Mouse (Mus musculus): ENCODE measurements at regions not wholly inside any gene's neighbourhood (a gene's known extent, or its start where the extent isn't known, plus 50 kb on each side); places are given as distances from the start of the nearest gene placed in this dataset.

DNA sequence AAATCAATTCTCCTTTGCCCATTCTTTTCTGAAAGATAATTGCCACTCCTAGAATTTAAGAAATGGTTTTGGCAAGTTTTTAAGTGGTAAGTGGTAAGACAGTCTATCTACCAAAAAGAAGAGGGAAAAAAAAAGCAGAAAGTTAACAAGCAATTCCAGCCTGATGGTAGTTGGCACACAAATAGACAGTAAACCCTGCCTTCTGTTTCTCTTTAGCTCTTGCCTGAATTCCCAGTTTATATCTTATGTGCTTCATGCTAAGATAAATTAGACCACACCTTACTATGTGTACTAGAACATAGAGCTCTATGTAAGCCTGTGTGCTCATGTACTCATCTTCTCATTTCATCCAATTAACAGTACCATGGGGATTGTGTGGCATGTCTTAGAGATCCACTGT, 164.0 kb upstream of the Lsamp start:
- H3K27me3 ChIP-seq (ENCODE audit: insufficient read depth, low read length), result no peaks in the 10 kb centered on the region
- H3K9me3 ChIP-seq (ENCODE audit: low read length), result no peaks in the 10 kb centered on the region
- no peak for DNase-seq (ENCODE audit: low spot score)
- no peaks in the 10 kb centered on the region for H3K36me3 ChIP-seq (ENCODE audit: insufficient read depth, low read length)
- H3K4me2 ChIP-seq (ENCODE audit: low read depth, low read length), result no peak overlapping the region
- H3K27ac ChIP-seq, result no peak overlapping the region
- no peak overlapping the region for H3K4me3 ChIP-seq (ENCODE audit: low read length)
- TF ChIP-seq CTCF (IDR thresholded peaks at IDR 0.05; ENCODE audit: low read depth), result no peak
- H3K4me1 ChIP-seq (ENCODE audit: insufficient read depth, low read length), result no peaks in the 10 kb centered on the region
- no peak overlapping the region for H3K9ac ChIP-seq (replicated peaks; ENCODE audit: low read length)
- ATAC-seq, result no peak

DNA sequence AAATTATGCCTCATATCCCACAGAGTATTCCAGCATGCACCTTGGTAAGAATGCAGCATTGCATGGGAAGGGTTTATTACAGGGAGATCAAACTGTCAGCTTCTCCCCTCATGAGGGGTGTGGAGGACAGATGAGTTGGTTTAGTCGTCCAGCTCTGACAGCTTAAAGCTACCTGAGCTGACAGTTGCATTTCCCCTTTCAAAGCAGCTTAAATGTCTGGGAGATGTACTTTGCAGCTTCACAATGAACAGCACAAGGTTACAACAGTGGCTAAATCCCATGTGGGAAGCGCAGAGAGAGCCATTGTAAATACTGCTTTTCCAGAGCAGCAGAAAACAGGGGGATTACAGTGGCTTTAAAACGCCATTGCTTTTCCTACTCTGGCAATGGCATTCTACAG, 149.9 kb upstream of the Lsamp start:
- Histone ChIP-seq H3K4me3 (ENCODE audit: low read length) (no peak overlapping the region), H3K9ac (replicated peaks; ENCODE audit: low read length) (no peak overlapping the region), H3K4me2 (ENCODE audit: low read depth, low read length) (no peak overlapping the region), H3K27me3 (ENCODE audit: insufficient read depth, low read length) (no peaks in the 10 kb centered on the region), H3K4me1 (ENCODE audit: insufficient read depth, low read length) (no peaks in the 10 kb centered on the region), H3K9me3 (ENCODE audit: low read length) (no peaks in the 10 kb centered on the region), H3K36me3 (ENCODE audit: insufficient read depth, low read length) (no peaks in the 10 kb centered on the region), H3K27ac (no peak overlapping the region)
- DNase-seq (ENCODE audit: low spot score) (no peak), ATAC-seq (no peak)
- no peak for TF ChIP-seq CTCF (IDR thresholded peaks at IDR 0.05; ENCODE audit: low read depth)
- WGBS, result 54% methylated on average over 3 of the region's 3 CpGs

DNA sequence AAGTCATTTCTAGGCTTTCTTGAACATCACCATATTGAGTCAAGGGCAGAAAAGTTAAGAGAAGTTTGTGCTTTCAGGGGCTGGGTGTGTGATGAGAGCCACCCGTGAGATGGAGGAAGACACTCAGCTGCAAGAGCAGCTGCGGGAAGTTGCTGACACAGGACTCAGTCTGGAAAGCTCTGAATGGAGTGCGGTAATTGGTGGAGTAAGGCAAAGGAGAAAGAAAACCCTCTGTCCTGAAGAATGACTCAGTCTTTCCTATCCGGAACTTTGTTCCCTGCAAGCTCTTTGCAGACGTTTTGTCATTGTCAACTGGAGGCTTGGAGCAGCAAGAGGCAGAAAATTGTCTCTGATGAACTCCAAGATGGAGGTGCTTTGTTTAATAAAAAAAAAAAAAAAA, 102.6 kb upstream of the Lsamp start:
- H3K4me3 ChIP-seq (ENCODE audit: low read length), result no peak overlapping the region
- DNase-seq (ENCODE audit: low spot score) (no peak), ATAC-seq (no peak)
- H3K4me2 ChIP-seq (ENCODE audit: low read depth, low read length), result no peak overlapping the region
- 52% methylated on average over 5 of the region's 5 CpGs for WGBS
- no peak overlapping the region for H3K9ac ChIP-seq (replicated peaks; ENCODE audit: low read length)
- H3K27me3 ChIP-seq (ENCODE audit: insufficient read depth, low read length), result no peaks in the 10 kb centered on the region
- H3K36me3 ChIP-seq (ENCODE audit: insufficient read depth, low read length), result no peaks in the 10 kb centered on the region
- no peaks in the 10 kb centered on the region for H3K9me3 ChIP-seq (ENCODE audit: low read length)
- no peak overlapping the region for H3K27ac ChIP-seq
- TF ChIP-seq CTCF (IDR thresholded peaks at IDR 0.05; ENCODE audit: low read depth), result no peak
- no peaks in the 10 kb centered on the region for H3K4me1 ChIP-seq (ENCODE audit: insufficient read depth, low read length)

DNA sequence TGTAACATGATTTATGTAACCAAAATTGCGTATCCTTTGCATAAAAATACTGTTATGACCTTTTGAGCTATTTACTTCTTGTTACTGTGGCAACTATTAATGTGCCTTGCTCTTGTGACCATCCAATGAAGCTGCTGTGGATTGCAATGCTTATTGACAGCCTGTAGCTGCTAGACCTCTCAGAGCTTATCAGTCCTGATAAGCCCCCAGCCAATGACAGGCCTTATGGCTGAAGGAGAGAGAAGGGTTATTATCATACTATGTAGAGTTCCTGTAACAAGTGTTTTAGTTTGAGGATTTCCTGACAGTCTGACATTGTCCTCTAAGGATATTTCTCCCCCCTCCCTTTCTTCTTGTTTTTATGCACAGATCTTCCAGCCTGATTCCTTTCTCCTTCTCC, 96.2 kb upstream of the Lsamp start:
- no peaks in the 10 kb centered on the region for H3K9me3 ChIP-seq (ENCODE audit: low read length)
- WGBS, result 89% methylated on average over 1 of the region's 1 CpGs
- no peak overlapping the region for H3K4me2 ChIP-seq (ENCODE audit: low read depth, low read length)
- H3K36me3 ChIP-seq (ENCODE audit: insufficient read depth, low read length), result no peaks in the 10 kb centered on the region
- H3K4me1 ChIP-seq (ENCODE audit: insufficient read depth, low read length), result no peaks in the 10 kb centered on the region
- H3K4me3 ChIP-seq (ENCODE audit: low read length), result no peak overlapping the region
- no peak overlapping the region for H3K27ac ChIP-seq
- no peaks in the 10 kb centered on the region for H3K27me3 ChIP-seq (ENCODE audit: insufficient read depth, low read length)
- no peak for TF ChIP-seq CTCF (IDR thresholded peaks at IDR 0.05; ENCODE audit: low read depth)
- no peak for ATAC-seq
- no peak overlapping the region for H3K9ac ChIP-seq (replicated peaks; ENCODE audit: low read length)
- no peak for DNase-seq (ENCODE audit: low spot score)

Measured in hindbrain, postnatal 0 days (tissue).